Mouse (Mus musculus) limb, embryonic 10.5 days (tissue): ENCODE measurements at regions not wholly inside any gene's neighbourhood (a gene's known extent, or its start where the extent isn't known, plus 50 kb on each side); places are given as distances from the start of the nearest gene placed in this dataset.

Source experiments
- DNase-seq: peaks from one replicate; pipeline ENCODE4 v3.0.0-alpha.2; 2017; ENCODE audit warnings: low spot score
- H3K27ac ChIP-seq: fragments of 300-500 bp; sonication (generic); 2 replicates; pipeline ENCODE4 v1.5.1; 2016; ENCODE audit warnings: mild to moderate bottlenecking
- H3K27me3 ChIP-seq: fragments of 300-500 bp; sonication (generic); 2 replicates; pipeline ENCODE4 v1.6.1; 2016; ENCODE audit warnings: low read depth, mild to moderate bottlenecking; ENCODE audit not compliant: poor library complexity, severe bottlenecking
- H3K36me3 ChIP-seq: fragments of 300-500 bp; sonication (generic); 2 replicates; pipeline ENCODE4 v1.6.1; 2016; ENCODE audit warnings: mild to moderate bottlenecking, moderate library complexity
- H3K4me1 ChIP-seq: fragments of 300-500 bp; sonication (generic); 2 replicates; pipeline ENCODE4 v1.6.1; 2016
- H3K4me3 ChIP-seq: fragments of 300-500 bp; sonication (generic); 2 replicates; pipeline ENCODE4 v1.5.1; 2016; ENCODE audit warnings: mild to moderate bottlenecking, moderate library complexity
- H3K9me3 ChIP-seq: fragments of 300-500 bp; sonication (generic); replicated peaks from 2 replicates; pipeline ENCODE4 v1.6.1; 2016; ENCODE audit warnings: mild to moderate bottlenecking
- WGBS: fragments of 180-500 bp; shearing (Covaris S2); methylation state at CpG from one replicate; pipeline ENCODE4 v1.1.7; 2016; 5-methylcytosine and 5-hydroxymethylcytosine counted together

DNA sequence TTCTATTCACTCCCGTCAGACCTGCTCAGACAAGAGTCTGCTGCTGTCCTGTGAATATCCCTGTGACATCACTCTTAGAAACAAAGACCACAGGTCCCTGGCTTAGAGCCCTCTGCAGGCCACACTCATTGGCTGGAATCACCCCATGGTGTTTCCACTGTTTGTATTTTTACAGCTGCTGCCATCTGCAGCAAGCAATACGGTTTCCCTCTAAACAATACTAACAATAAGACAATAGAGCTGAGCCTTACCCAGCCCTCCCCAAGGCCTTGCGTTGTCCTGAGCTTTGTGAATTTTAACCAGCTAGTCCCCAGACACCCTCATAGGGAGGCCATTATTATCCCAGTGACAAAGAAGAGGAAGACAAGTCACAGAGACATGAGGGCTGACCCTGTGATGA lies 192.4 kb upstream of the Mvb12b start:
- no peak for DNase-seq
- no peaks in the 10 kb centered on the region for H3K9me3 ChIP-seq
- H3K36me3 ChIP-seq, result no peaks in the 10 kb centered on the region
- no peaks in the 10 kb centered on the region for H3K27me3 ChIP-seq
- H3K4me1 ChIP-seq, result peaks cover 6% of the 10 kb centered on the region; the same call in 1 of the 2 replicates
- 75% methylated on average over 3 of the region's 3 CpGs for WGBS
- no peak overlapping the region for H3K27ac ChIP-seq
- H3K4me3 ChIP-seq, result no peak overlapping the region

GRCm38 (mm10) chr2:34079282-34079681 lies 191.5 kb upstream of the Mvb12b start:
- DNase-seq, result no peak
- Histone ChIP-seq H3K9me3 (no peaks in the 10 kb centered on the region), H3K27me3 (no peaks in the 10 kb centered on the region), H3K27ac (no peak overlapping the region), H3K4me3 (no peak overlapping the region), H3K4me1 (peaks cover 5% of the 10 kb centered on the region; the same call in 1 of the 2 replicates), H3K36me3 (no peaks in the 10 kb centered on the region)
- 85% methylated on average over 12 of the region's 12 CpGs for WGBS

DNA sequence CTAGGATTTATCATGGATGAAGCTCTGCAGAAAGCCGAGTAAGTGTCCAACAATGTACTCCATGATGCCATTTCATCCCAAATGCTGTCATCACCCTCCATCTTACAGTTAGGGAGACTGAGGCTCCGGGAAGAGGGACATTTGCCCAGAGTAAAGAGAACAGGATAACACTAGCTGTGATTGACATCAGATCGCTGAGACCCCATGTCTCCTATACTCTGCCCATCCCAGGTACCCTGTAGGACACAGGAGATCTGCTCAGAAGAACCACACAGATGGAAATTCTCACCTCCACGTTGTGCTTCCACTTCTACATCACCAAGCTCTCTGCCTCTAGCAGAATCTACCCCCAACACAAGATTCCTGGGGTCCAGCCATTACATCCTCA lies 191.1 kb upstream of the Mvb12b start:
- no peak for DNase-seq
- no peak overlapping the region for H3K4me3 ChIP-seq
- H3K27ac ChIP-seq, result no peak overlapping the region
- no peaks in the 10 kb centered on the region for H3K27me3 ChIP-seq
- no peaks in the 10 kb centered on the region for H3K9me3 ChIP-seq
- H3K4me1 ChIP-seq, result peaks cover 5% of the 10 kb centered on the region; the same call in 1 of the 2 replicates
- H3K36me3 ChIP-seq, result no peaks in the 10 kb centered on the region
- WGBS, result 85% methylated on average over 4 of the region's 4 CpGs

DNA sequence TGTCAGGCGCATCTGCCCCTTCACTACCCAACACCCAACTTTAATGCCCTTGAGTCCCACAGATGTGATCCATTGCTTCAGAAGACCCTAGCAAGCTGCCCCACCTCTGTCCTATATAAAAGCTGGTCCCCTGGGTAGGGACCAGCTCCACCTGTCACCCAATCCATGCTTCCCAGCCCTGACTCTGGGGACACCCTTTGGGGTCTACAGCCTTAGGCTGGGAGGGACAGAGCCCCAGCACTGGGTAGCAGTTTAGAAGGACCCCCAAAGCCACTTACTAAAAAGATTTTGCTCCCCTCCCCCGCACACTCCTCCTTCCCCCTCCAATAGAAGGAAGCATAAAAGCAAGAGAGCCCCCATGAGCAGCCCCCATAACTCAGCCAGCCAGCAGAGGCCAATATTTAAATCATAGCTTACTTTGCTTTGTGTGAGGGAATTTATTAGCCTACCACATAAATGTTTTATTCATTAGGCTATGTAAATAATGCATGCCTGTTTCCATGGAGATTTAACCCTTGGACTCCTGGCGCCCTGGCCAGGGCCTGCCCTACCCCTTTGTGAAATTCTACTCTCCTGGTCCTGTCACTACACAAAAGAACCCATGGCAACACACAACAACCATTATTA lies 190.6 kb upstream of the Mvb12b start:
- H3K4me3 ChIP-seq, result no peak overlapping the region
- peaks cover 5% of the 10 kb centered on the region; the same call in 1 of the 2 replicates for H3K4me1 ChIP-seq
- no peak overlapping the region for H3K27ac ChIP-seq
- no peaks in the 10 kb centered on the region for H3K9me3 ChIP-seq
- WGBS, result 82% methylated on average over 3 of the region's 3 CpGs
- no peaks in the 10 kb centered on the region for H3K27me3 ChIP-seq
- DNase-seq, result no peak
- H3K36me3 ChIP-seq, result no peaks in the 10 kb centered on the region

DNA sequence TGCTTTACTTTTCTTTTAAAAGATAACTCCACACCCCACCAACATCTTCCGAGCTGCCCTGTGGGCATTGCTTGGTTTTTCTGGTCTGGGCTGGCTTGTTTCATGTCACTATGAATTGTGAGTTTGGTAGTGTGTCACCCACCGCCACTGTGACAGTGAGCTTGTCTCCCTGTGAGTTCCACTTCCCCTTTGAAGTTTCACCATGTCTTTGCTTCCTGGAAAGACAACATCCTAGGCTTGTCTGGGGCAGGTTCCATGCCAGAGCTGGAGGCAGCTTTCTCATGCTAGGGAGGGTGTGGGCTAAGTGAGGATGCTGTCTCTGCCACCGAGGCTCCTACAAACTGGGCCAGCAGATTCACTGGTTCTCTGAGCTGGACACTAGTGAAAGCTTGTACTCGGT lies 188.6 kb upstream of the Mvb12b start:
- Histone ChIP-seq H3K4me1 (peaks cover 5% of the 10 kb centered on the region; the same call in 1 of the 2 replicates), H3K4me3 (no peak overlapping the region), H3K27ac (no peak overlapping the region), H3K27me3 (no peaks in the 10 kb centered on the region), H3K9me3 (no peaks in the 10 kb centered on the region), H3K36me3 (no peaks in the 10 kb centered on the region)
- WGBS, result 80% methylated on average over 4 of the region's 4 CpGs
- no peak for DNase-seq

GRCm38 (mm10) chr2:34074066-34074465 lies 186.3 kb upstream of the Mvb12b start:
- Histone ChIP-seq H3K27me3 (no peaks in the 10 kb centered on the region), H3K27ac (no peak overlapping the region), H3K36me3 (no peaks in the 10 kb centered on the region), H3K4me3 (no peak overlapping the region), H3K4me1 (peaks cover 5% of the 10 kb centered on the region; the same call in 1 of the 2 replicates), H3K9me3 (no peaks in the 10 kb centered on the region)
- no peak for DNase-seq
- WGBS, result 85% methylated on average over 3 of the region's 3 CpGs

- no peak for DNase-seq
- H3K4me3 ChIP-seq, result no peak overlapping the region
- no peaks in the 10 kb centered on the region for H3K4me1 ChIP-seq
- 95% methylated on average over 13 of the region's 13 CpGs for WGBS
- no peaks in the 10 kb centered on the region for H3K9me3 ChIP-seq
- H3K27ac ChIP-seq, result no peak overlapping the region
- H3K27me3 ChIP-seq, result no peaks in the 10 kb centered on the region
- no peaks in the 10 kb centered on the region for H3K36me3 ChIP-seq
These were observed 177.8 kb upstream of the Mvb12b start for GRCm38 (mm10) chr2:34065592-34065991.

GRCm38 (mm10) chr2:34065090-34065489 lies 177.3 kb upstream of the Mvb12b start:
- 45% methylated on average over 10 of the region's 10 CpGs for WGBS
- Histone ChIP-seq H3K27ac (no peak overlapping the region), H3K9me3 (no peaks in the 10 kb centered on the region), H3K4me3 (no peak overlapping the region), H3K4me1 (no peaks in the 10 kb centered on the region), H3K27me3 (no peaks in the 10 kb centered on the region), H3K36me3 (no peaks in the 10 kb centered on the region)
- peak; percentile 82 for DNase-seq

GRCm38 (mm10) chr2:34056552-34056951 lies 168.8 kb upstream of the Mvb12b start:
- no peaks in the 10 kb centered on the region for H3K9me3 ChIP-seq
- no peak for DNase-seq
- H3K4me3 ChIP-seq, result no peak overlapping the region
- no peaks in the 10 kb centered on the region for H3K4me1 ChIP-seq
- no peak overlapping the region for H3K27ac ChIP-seq
- WGBS, result 82% methylated on average over 13 of the region's 13 CpGs
- H3K27me3 ChIP-seq, result no peaks in the 10 kb centered on the region
- H3K36me3 ChIP-seq, result no peaks in the 10 kb centered on the region

DNA sequence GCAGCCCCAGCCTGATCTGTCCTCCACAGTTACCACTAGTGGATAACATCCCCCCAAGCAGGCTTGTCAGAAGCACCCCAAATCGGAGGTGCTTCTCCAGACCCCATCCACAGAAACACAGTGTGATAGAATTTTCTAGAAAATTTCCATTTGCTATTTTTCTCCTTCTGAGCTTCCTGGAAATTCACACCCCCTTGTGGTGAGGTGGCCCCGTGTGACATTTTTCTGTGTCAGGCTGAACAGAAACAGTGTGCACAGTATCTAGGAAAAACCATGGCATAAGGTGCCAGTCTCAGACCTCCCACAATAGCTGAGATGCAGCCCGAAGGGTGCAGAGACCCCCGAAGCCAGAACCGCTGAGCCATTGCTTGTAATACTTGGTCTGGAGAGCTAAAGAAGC lies 155.3 kb upstream of the Mvb12b start:
- no peak for DNase-seq
- Histone ChIP-seq H3K9me3 (no peaks in the 10 kb centered on the region), H3K27ac (no peak overlapping the region), H3K4me1 (peaks cover 27% of the 10 kb centered on the region), H3K4me3 (no peak overlapping the region), H3K27me3 (no peaks in the 10 kb centered on the region), H3K36me3 (no peaks in the 10 kb centered on the region)
- 90% methylated on average over 5 of the region's 5 CpGs for WGBS

- WGBS, result 62% methylated on average over 7 of the region's 7 CpGs
- Histone ChIP-seq H3K4me3 (no peak overlapping the region), H3K4me1 (peaks cover 27% of the 10 kb centered on the region), H3K27ac (no peak overlapping the region), H3K27me3 (no peaks in the 10 kb centered on the region), H3K9me3 (no peaks in the 10 kb centered on the region), H3K36me3 (no peaks in the 10 kb centered on the region)
- DNase-seq, result no peak
These were observed 154.6 kb upstream of the Mvb12b start for GRCm38 (mm10) chr2:34042336-34042735.

GRCm38 (mm10) chr2:34038982-34039381 lies 151.2 kb upstream of the Mvb12b start:
- no peaks in the 10 kb centered on the region for H3K9me3 ChIP-seq
- peaks cover 32% of the 10 kb centered on the region for H3K4me1 ChIP-seq
- no peaks in the 10 kb centered on the region; the same call in 1 of the 2 replicates for H3K27me3 ChIP-seq
- H3K27ac ChIP-seq, result peak overlapping the region; percentile 67
- H3K4me3 ChIP-seq, result no peak overlapping the region
- DNase-seq, result no peak
- WGBS, result 31% methylated on average over 8 of the region's 8 CpGs
- H3K36me3 ChIP-seq, result no peaks in the 10 kb centered on the region

DNA sequence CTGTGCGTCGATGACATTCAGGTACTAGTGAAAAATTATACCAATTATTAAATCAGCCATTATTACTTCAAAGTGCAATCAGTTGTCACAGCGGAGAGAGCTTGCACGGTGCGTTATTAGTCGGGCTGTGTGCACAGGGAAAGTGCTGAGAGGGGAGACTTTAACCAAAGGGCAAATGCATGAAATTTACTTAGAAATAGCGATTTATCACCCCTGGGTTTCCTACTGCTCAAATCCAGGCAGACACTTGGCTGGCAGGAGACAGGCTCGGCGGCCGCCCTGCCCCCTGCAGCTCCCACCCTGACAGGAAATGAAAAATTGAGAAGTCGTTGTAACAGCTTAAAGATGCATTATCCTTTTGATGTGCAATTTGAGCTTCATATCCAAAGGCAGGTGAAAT lies 145.5 kb upstream of the Mvb12b start:
- DNase-seq, result no peak
- 37% methylated on average over 11 of the region's 11 CpGs for WGBS

DNA sequence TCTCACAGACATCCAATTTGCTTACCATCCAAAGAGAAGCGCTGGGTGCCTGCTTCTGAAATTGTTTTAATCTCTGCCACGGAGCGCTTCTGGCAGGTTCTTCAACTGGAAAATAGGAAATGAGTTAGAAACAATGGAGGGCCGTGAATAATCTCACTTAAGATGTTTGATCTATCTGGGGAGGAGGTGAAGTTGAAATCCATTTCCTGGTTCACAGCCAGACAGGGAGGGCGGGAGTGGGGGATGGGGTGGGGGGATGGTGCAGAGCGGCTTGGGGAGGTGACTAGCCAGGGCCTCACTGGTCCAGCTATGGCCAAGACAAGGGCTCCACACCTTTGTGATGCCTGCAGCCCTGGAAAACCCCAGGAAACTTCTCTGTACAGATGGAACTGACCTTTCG lies 143.7 kb upstream of the Mvb12b start:
- Histone ChIP-seq H3K4me3 (0 out of 2 replicates have a peak overlapping the region, but pooled peaks have one; percentile 1), H3K36me3 (no peaks in the 10 kb centered on the region), H3K27me3 (peaks cover 6% of the 10 kb centered on the region; the same call in 1 of the 2 replicates), H3K27ac (peak overlapping the region; percentile 66), H3K4me1 (peaks cover 67% of the 10 kb centered on the region), H3K9me3 (no peaks in the 10 kb centered on the region)
- WGBS, result 30% methylated on average over 7 of the region's 7 CpGs
- no peak for DNase-seq

More for the DNA sequence above, 145.5 kb upstream of the Mvb12b start:
- H3K36me3 ChIP-seq, result no peaks in the 10 kb centered on the region
- H3K4me1 ChIP-seq, result peaks cover 51% of the 10 kb centered on the region
- no peak overlapping the region for H3K4me3 ChIP-seq
- peaks cover 6% of the 10 kb centered on the region; the same call in 1 of the 2 replicates for H3K27me3 ChIP-seq
- H3K9me3 ChIP-seq, result no peaks in the 10 kb centered on the region
- no peak overlapping the region for H3K27ac ChIP-seq
